Mouse (Mus musculus): ENCODE results near the gene Golga5. TPM values are rescaled to one million over a fixed set of nuclear protein-coding genes. Genes with fewer than 3 reads are reported as not detected.

Gene Golga5
- total RNA-seq, 2 experiments from 2014 or later = 19.6 to 24.5 TPM

DNA sequence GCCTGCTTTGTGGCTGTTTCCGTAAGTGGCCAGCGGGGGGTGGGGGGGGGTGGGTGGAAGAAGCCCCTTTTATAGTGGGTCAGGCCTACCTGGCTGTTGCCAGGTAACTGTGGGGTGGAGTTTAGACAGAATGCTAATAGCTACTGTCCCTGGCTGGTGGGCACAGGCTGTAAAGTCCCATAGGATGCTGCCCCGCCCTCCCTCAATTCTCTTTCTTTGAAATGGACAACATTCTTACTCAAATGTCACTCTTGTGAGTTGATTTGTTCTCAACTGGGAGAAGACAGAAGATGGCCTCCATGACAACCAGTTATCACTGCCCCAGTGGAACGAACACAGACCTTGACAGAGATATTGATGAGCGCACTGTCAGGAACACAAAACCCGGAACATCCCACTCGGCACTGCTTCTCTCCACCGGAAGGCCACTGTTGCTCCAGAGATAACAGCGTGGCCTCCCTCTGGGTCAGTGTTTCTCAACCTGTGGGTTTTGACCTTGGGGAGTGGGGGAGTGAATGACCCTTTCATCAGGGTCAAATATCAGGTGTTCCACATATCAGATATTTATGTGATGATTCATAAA is 36.3 kb downstream of the Golga5 start:
- intact Hi-C loops (cut with DNase I) = no loop called here
- no peak for DNase-seq

DNA sequence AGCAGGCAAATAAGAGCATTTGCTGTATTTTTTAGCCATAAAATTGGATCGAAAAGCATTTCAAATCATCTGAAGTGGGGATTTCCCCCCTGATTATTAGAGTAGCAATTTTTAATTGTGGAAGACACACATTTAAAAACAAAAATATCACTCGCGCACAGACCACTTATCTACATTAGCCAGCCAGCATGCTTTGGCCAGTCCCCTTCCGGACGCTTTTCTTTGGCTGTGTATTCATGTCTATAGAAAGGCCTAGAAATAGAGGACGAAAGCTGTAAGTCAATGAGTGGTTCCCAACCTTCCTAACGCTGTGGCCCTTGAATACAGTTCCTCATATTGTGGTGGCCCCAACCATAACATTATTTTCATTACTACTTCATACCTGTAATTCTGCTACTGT is 37.0 kb downstream of the Golga5 start:
- DNase-seq = no peak
- intact Hi-C loops (cut with DNase I) = no loop called here

DNA sequence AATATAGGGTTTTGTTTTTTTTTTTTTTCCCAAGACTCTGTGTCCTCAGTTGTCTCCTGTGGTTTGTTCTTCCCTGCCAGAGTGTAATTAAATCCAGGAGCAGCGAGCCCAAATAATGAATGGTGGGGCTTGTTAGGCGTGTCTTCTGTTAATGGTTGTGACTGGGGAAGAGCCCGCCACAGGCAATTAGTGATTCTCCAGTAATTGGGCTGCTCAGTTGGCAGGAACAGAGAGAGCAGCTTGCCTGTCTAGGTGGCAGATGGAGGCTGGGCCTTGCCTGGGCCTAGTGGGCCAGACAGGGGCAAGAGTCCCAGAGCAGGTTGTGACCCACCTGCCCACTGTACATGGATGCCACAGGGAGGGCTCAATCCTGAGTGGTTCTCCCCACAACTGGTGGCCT is 42.4 kb downstream of the Golga5 start:
- intact Hi-C loops (cut with DNase I) = no loop called here

DNA sequence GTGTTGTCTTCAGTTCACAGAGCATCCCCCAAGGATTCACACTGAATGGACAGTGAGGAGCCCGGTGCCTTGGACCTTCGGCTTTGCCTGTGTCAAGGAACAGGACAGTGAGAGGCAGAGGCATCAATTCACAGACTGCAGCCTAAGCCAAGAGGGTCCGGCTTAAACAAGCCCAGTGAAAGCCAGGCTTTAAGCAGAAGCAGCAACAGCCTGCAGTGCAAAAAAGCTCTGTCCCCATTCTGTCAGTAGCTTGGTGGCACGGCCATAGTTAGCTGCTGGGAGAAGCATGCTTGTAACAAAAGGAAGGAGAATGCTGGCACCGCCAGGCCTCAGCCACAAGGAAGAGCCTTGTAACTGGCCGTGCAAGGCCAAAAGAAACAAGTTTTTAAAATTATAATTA is 45.2 kb downstream of the Golga5 start:
- DNase-seq = no peak
- intact Hi-C loops (cut with DNase I) = no loop called here

More for the DNA sequence above, 42.4 kb downstream of the Golga5 start:
- DNase-seq = no peak

DNA sequence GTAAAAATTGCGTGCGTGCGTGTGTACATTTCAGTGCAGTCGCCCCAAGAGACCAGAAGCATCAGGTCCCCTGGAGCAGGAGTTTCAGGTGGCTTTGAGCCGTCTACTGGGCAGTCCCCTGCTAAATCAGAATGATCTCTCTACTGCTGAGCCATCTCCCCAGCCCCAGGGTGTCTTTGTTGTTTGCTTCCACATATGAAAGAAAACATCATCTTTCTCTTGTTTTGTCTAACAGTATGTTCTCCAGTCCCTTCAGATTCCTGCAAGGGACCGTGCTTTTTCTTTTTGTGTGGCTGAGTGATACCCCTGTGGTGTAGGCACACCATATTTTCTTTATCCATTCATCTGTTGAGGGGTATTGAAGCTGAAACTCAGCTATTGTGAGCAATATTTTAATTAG is 45.8 kb downstream of the Golga5 start:
- intact Hi-C loops (cut with DNase I) = no loop called here
- no peak for DNase-seq

DNA sequence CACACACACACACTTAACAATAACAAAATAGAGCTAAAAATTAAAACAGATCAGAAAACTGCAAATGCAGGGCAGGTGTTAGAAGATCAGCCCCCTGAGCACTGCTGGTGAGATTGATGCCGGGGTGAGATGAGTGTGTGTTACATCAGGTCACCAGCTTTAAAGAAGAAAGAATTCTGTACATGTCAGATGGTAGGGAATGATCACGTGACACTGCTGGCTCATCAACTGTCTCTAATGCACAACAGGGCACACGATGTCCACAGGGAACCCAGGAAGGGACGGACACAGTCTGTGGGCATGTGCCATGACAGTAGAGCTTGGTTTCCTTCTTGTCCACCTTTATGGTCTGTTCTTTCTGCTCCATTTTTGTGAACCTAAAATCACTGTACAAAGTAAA is 47.2 kb downstream of the Golga5 start:
- no peak for DNase-seq
- intact Hi-C loops (cut with DNase I) = no loop called here

DNA sequence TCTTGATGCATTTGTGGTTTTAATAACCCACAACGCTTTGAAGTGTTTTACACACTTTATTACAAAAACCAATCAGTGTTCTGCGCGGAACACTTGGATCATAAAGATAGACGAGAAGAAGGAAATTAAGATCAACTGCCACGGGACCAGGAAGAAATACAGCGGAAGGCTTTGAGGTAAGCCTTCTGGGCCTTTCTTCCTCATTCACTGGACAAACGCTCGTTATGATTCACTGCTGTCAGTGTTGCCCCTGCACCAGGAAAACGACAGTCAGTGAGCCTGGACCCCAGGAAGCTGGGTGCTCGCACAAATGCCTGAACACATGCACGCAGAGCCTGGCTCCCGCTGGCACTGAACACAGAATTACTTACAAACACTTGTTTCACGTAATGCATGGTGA is 48.7 kb downstream of the Golga5 start:
- no peak for DNase-seq
- intact Hi-C loops (cut with DNase I) = no loop called here

DNA sequence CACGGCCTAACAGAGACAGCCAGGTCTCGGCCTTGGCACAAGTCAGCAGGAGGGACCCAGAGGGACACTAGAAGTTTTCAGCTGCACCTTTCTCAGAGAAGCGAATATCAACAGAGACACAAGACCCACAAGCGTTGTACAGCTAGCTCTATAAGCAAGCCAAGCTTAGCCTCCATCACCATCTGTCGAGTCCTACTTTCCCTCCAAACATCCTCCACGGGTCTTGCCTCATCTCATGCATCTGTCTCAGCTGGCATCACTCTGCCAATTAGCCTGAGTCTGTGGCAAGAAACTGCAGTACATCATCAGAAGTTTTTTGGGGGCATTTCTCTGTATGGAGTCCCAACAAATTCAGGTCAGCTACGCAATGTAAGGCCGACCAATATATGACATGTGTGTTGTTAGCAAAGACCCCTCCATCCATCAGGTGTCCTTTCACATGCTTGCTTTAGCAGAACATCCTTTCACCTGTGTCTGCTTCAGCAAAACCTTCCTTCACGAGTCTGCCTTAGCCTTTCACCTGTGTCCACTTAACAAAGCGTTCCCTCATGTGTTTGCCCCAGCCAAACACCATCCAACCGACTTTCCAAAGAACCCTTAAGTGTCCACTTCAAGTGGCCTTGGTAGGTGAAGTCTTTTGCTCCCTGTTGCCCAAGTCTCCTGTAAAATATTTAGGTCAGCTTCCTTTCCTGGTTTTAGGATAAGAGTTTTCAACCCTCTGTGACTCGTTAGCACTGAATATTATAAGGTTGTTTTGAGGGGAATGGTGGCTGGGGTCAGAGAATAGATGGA is 51.2 kb downstream of the Golga5 start:
- no peak for DNase-seq
- intact Hi-C loops (cut with DNase I) = no loop called here

DNA sequence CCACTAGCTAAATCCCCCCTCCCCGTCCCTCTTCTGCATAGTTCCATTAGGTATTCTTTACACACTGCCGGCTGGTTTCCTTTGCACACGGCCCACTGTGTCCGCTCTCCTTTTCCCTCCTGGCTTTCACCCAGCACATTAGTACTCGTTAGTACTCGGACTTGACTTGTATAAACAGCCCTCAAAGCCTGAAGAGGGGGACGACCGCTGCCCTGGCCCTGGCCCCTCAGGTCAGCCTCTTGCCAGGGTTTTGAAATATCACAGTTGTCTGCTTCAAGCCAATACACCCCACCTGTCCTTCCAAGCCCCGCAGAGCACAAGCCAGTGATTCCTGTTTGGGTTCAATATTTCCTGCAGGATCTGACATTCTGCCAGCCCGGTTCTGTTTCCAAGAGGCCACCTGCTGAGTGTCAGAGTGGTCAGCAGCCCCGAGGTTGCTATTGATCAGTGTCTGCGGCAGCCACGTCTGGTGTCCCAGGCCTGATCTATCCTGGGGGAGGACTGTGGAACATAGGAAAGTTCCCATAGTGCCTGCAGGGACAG is 52.9 kb downstream of the Golga5 start:
- no peak for DNase-seq
- intact Hi-C loops (cut with DNase I) = no loop called here

DNA sequence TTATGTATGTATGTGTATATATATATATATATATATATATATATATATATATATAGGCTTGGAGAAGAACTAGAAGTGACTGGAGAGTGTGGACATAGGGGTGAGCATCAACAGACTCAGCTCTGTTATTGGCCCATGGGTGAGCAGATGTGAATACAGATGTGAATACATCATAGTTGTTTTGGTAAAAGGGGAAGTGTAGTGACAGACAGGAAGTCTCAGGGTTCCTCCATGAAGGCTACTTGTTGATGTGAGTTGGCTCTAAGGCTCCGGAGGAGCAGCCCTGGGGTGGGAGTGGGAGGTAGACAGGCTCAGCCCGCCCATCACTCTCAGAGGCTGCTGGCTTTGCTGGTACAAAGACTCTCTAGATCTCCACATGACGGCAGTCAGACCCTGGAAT is 55.3 kb downstream of the Golga5 start:
- intact Hi-C loops (cut with DNase I) = no loop called here

DNA sequence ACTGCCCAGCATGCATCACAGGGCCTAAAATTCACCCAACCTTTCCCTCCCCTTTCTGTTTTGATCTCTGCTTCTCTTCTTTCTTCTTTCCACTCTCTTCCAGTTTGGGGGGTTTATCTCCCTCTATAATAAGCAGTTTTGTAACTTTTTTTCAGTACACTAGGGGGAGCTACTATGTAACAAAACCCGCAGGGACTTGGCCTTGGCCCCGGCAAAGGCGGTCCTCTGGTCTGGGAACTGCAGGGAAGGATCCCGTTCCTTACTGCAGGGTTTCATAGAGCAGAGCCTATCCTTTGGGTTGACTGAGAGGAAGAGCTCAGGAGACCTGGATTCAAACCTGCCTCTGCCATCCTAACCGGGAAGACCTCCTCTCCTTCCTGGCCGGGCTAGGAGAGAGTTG is 55.8 kb downstream of the Golga5 start:
- intact Hi-C loops (cut with DNase I) = loop anchor here (5.0 kb wide), 1 partner anchor 193 kb away; no protein-coding TSS in a partner anchor
- DNase-seq = peak in 1 of 2 experiments; percentile 13

More for the DNA sequence above, 55.3 kb downstream of the Golga5 start:
- DNase-seq = no peak

DNA sequence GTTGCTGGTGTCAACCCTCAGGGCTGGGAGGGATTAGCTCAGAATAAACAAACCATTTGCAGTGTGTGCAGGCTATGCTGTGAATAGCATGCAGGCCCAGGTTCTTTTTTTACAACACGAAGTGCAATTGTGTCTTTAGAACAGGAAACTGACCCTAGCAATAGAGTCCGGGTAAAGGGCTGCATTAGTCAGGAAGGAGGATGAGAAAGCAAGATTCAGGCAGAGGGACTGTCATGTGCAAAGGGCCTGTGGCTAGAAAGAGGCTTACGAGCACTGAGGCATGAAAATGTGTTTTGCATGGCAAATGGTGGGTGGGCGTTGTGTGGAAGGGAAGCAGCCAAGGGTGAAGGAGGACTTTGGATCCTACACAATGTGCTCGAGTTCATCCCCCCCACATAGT is 59.1 kb downstream of the Golga5 start:
- intact Hi-C loops (cut with DNase I) = loop anchor here (5.0 kb wide), 1 partner anchor 189 kb away; no protein-coding TSS in a partner anchor
- no peak for DNase-seq

DNA sequence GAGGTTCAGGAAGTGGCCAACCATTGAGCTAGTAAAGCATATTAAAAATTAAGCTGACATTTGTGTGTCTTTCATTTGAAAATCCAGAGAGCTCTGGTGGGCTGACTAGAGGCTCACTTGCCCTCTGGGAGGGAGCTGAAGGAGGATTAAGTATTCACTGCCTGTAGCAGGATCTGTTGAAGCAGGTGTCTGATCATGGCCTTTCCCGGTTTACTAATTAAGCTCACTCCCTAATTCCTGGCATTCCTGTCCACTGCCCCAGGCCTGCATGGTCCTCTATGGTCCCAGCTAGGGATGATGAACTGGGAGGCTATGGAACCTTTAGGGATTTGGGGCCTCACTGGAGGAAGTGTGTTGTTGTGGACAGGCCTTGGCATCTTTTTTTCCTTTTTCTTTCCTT is 66.9 kb downstream of the Golga5 start:
- no peak for DNase-seq
- intact Hi-C loops (cut with DNase I) = no loop called here

DNA sequence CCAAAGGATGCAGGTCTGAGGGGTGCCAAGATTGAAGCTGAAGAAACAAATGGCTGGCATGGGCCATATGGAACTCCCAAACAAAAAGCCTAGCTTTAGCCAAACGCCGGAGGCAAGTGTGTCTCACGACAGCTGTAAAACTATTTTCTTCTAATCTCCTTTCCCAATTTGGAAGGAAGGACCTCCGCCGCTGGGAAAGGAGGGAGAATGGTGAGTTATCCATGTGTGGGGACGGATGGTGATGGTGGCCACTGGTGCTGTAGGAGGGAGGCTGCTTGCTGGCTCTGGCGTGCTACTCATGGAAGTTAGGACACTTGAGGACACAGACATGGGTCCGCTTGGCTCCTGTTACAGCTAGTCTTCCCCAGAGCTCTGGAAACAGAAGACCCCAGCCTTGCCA is 71.3 kb downstream of the Golga5 start:
- intact Hi-C loops (cut with DNase I) = no loop called here
- DNase-seq = no peak

DNA sequence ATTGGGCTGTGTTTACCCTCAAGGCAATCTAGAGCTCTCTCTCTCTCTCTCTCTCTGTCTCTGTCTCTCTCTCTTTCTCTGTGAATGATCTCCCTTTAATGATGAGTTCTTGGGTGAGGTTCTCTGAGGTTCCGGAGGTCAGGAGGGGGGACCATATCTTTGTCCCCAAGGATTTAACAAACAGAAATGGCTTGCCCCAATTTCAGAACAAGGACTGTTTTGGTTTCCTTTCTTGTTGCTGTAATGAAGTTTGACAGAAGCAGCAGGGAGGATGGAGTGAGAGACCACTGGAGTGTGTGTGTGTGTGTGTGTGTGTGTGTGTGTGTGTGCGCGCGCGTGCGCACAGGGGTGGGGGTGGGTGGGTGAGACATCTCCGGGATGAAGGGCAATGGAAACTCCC is 72.2 kb downstream of the Golga5 start:
- DNase-seq = no peak
- intact Hi-C loops (cut with DNase I) = no loop called here

DNA sequence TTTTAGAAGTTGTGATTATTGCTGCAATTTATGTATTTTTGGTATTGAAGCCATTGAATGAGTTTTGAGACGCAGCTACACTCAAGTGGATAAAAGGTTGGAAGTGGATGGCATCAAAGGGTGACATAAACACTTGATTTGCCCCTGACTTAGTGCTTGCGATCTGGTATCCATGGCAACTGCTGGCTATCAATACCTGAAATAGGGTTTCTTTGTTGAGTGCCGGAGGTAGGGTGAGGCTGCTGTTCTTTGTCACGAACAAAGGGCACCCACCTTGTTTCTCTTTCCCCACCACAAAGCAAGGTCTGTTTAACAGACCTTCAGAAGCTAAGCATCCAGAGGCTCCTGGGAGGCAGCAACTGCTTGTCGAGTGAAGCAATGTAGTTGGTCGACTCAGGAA is 76.2 kb downstream of the Golga5 start:
- intact Hi-C loops (cut with DNase I) = no loop called here
- no peak for DNase-seq

Other genes with a start within 250 kb of the Golga5 start
- 1 to 10 TPM; 6.7 to 7.9 TPM for gene Rin3, start 186.1 kb upstream of the Golga5 start, total RNA-seq (2021)
- gene Lgmn, start 29.3 kb upstream of the Golga5 start, total RNA-seq (2021) = 10 to 100 TPM; 26.2 to 27.7 TPM
- not detected for gene Chga, start 85.8 kb downstream of the Golga5 start, total RNA-seq (2021)
- 1 to 10 TPM; 6.3 to 8.4 TPM for gene Itpk1, start 235.8 kb downstream of the Golga5 start, total RNA-seq (2021)